Mouse (Mus musculus): ENCODE measurements around the gene Zfp384. TPM values are rescaled to one million over a fixed set of nuclear protein-coding genes. Genes with fewer than 3 reads are reported as not detected.

The Zfp384 gene
- polyA plus RNA-seq, 1 experiment: 52.2 TPM

GRCm38 (mm10) chr6:124996551-124997501 lies 12.1 kb upstream of the Zfp384 start, which contains the start of gene Pianp:
Gene Pianp (plus strand): TSS chr6:124996694.
- no peak for TF ChIP-seq CTCF (IDR thresholded peaks at IDR 0.05; ENCODE audit: extremely low read depth, insufficient read depth, insufficient read length, insufficient replicate concordance)
- TF ChIP-seq POLR2A (IDR thresholded peaks at IDR 0.05; ENCODE audit: low read depth, low read length): no peak
- Histone ChIP-seq H3K36me3 (ENCODE audit: control insufficient read depth, insufficient read depth, low read length) (no peaks in the 10 kb centered on the region), H3K4me3 (ENCODE audit: extremely low read depth, insufficient read depth, insufficient read length) (peak within 1 kb of the TSS; percentile 48), H3K4me1 (ENCODE audit: control insufficient read depth, insufficient read depth, insufficient read length) (peaks cover 14% of the 10 kb centered on the region), H3K27me3 (ENCODE audit: control insufficient read depth, insufficient read depth, low read length) (peaks cover 20% of the 10 kb centered on the region), H3K27ac (ENCODE audit: insufficient read depth, low read length) (no peak within 1 kb of the TSS)
- 2% methylated on average over 55 of the region's 78 CpGs for WGBS
- peak; percentile 14 to 69 for DNase-seq (ENCODE audit: low read depth in 1 of 2, low spot score in 2 of 2)

DNA sequence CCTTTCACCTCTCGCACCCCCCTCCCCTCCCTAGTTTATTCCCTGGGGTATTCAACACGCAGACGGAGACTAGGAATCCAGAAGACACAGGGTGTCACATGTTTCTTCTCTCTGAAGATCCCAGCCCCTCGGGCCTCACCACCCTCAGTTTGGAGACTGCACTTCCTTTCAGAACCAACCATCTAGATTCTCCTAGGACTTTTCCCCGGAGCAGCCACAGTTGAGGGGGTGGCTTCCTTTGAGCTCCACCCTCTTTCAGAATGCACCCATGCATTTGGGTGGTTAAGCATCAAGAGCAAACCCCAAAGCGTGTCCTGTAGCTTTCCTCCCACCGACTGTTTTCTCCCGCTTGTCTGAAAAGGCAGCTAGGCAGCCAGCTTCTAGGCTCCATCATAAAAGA lies 10.9 kb upstream of the Zfp384 start:
- no peak for DNase-seq (ENCODE audit: low read depth in 1 of 2, low spot score in 2 of 2)
- Histone ChIP-seq H3K4me3 (ENCODE audit: extremely low read depth, insufficient read depth, insufficient read length) (no peak overlapping the region), H3K27me3 (ENCODE audit: control insufficient read depth, insufficient read depth, low read length) (peaks cover 20% of the 10 kb centered on the region), H3K4me1 (ENCODE audit: control insufficient read depth, insufficient read depth, insufficient read length) (peaks cover 14% of the 10 kb centered on the region), H3K27ac (ENCODE audit: insufficient read depth, low read length) (no peak overlapping the region), H3K36me3 (ENCODE audit: control insufficient read depth, insufficient read depth, low read length) (no peaks in the 10 kb centered on the region)
- WGBS: 10% methylated on average over 8 of the region's 8 CpGs
- TF ChIP-seq POLR2A (IDR thresholded peaks at IDR 0.05; ENCODE audit: low read depth, low read length) (no peak), CTCF (IDR thresholded peaks at IDR 0.05; ENCODE audit: extremely low read depth, insufficient read depth, insufficient read length, insufficient replicate concordance) (no peak)

DNA sequence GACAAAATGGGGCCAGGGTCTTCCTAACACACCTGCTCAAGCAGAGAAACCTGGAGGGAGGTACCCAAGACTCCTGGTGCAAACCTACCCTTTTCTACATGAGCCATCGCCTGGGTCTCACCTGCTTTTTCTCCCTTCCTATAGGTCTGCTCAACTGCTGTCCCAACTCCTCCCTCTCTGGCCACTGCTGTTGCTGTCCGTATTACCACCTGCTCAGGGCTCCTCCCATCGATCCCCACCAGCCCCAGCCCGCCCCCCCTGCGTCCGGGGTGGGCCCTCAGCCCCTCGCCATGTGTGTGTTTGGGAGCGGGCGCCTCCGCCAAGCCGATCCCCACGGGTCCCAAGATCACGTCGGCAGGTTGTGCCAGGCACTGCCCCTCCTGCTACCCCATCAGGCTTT lies 9.9 kb upstream of the Zfp384 start:
- Histone ChIP-seq H3K4me3 (ENCODE audit: extremely low read depth, insufficient read depth, insufficient read length) (no peak overlapping the region), H3K27ac (ENCODE audit: insufficient read depth, low read length) (no peak overlapping the region), H3K4me1 (ENCODE audit: control insufficient read depth, insufficient read depth, insufficient read length) (peaks cover 14% of the 10 kb centered on the region), H3K27me3 (ENCODE audit: control insufficient read depth, insufficient read depth, low read length) (peaks cover 18% of the 10 kb centered on the region), H3K36me3 (ENCODE audit: control insufficient read depth, insufficient read depth, low read length) (no peaks in the 10 kb centered on the region)
- 51% methylated on average over 14 of the region's 14 CpGs for WGBS
- TF ChIP-seq CTCF (IDR thresholded peaks at IDR 0.05; ENCODE audit: extremely low read depth, insufficient read depth, insufficient read length, insufficient replicate concordance) (no peak), POLR2A (IDR thresholded peaks at IDR 0.05; ENCODE audit: low read depth, low read length) (no peak)
- no peak for DNase-seq (ENCODE audit: low read depth in 1 of 2, low spot score in 2 of 2)

GRCm38 (mm10) chr6:124999546-124999945 lies 9.4 kb upstream of the Zfp384 start:
- Histone ChIP-seq H3K4me3 (ENCODE audit: extremely low read depth, insufficient read depth, insufficient read length) (no peak overlapping the region), H3K4me1 (ENCODE audit: control insufficient read depth, insufficient read depth, insufficient read length) (peaks cover 14% of the 10 kb centered on the region), H3K36me3 (ENCODE audit: control insufficient read depth, insufficient read depth, low read length) (no peaks in the 10 kb centered on the region), H3K27me3 (ENCODE audit: control insufficient read depth, insufficient read depth, low read length) (peaks cover 18% of the 10 kb centered on the region), H3K27ac (ENCODE audit: insufficient read depth, low read length) (no peak overlapping the region)
- whole genome bisulfite sequencing: 56% methylated on average over 10 of the region's 10 CpGs
- no peak for TF ChIP-seq POLR2A (IDR thresholded peaks at IDR 0.05; ENCODE audit: low read depth, low read length)
- TF ChIP-seq CTCF (IDR thresholded peaks at IDR 0.05; ENCODE audit: extremely low read depth, insufficient read depth, insufficient read length, insufficient replicate concordance): no peak
- no peak for DNase-seq (ENCODE audit: low read depth in 1 of 2, low spot score in 2 of 2)

GRCm38 (mm10) chr6:125003706-125004105 lies 5.2 kb upstream of the Zfp384 start:
- WGBS: 63% methylated on average over 3 of the region's 3 CpGs

GRCm38 (mm10) chr6:125005086-125005485 lies 3.9 kb upstream of the Zfp384 start:
- Histone ChIP-seq H3K4me3 (ENCODE audit: extremely low read depth, insufficient read depth, insufficient read length) (no peak overlapping the region), H3K36me3 (ENCODE audit: control insufficient read depth, insufficient read depth, low read length) (no peaks in the 10 kb centered on the region), H3K27me3 (ENCODE audit: control insufficient read depth, insufficient read depth, low read length) (no peaks in the 10 kb centered on the region), H3K4me1 (ENCODE audit: control insufficient read depth, insufficient read depth, insufficient read length) (no peaks in the 10 kb centered on the region; the same call in 1 of the 2 replicates), H3K27ac (ENCODE audit: insufficient read depth, low read length) (no peak overlapping the region)
- WGBS: 54% methylated on average over 3 of the region's 3 CpGs
- TF ChIP-seq CTCF (IDR thresholded peaks at IDR 0.05; ENCODE audit: extremely low read depth, insufficient read depth, insufficient read length, insufficient replicate concordance) (no peak), POLR2A (IDR thresholded peaks at IDR 0.05; ENCODE audit: low read depth, low read length) (no peak)
- no peak for DNase-seq (ENCODE audit: low read depth in 1 of 2, low spot score in 2 of 2)

More at GRCm38 (mm10) chr6:125003706-125004105, 5.2 kb upstream of the Zfp384 start:
- H3K27me3 ChIP-seq (ENCODE audit: control insufficient read depth, insufficient read depth, low read length): no peaks in the 10 kb centered on the region
- no peak overlapping the region for H3K27ac ChIP-seq (ENCODE audit: insufficient read depth, low read length)
- H3K4me1 ChIP-seq (ENCODE audit: control insufficient read depth, insufficient read depth, insufficient read length): no peaks in the 10 kb centered on the region; the same call in 1 of the 2 replicates
- no peak for DNase-seq (ENCODE audit: low read depth in 1 of 2, low spot score in 2 of 2)
- no peaks in the 10 kb centered on the region for H3K36me3 ChIP-seq (ENCODE audit: control insufficient read depth, insufficient read depth, low read length)
- TF ChIP-seq POLR2A (IDR thresholded peaks at IDR 0.05; ENCODE audit: low read depth, low read length) (no peak), CTCF (IDR thresholded peaks at IDR 0.05; ENCODE audit: extremely low read depth, insufficient read depth, insufficient read length, insufficient replicate concordance) (no peak)
- no peak overlapping the region for H3K4me3 ChIP-seq (ENCODE audit: extremely low read depth, insufficient read depth, insufficient read length)

Data from spleen, adult 2 months (tissue).